12 mouse cellular contexts compared by ENCODE assay signal in the genomic region with DNA sequence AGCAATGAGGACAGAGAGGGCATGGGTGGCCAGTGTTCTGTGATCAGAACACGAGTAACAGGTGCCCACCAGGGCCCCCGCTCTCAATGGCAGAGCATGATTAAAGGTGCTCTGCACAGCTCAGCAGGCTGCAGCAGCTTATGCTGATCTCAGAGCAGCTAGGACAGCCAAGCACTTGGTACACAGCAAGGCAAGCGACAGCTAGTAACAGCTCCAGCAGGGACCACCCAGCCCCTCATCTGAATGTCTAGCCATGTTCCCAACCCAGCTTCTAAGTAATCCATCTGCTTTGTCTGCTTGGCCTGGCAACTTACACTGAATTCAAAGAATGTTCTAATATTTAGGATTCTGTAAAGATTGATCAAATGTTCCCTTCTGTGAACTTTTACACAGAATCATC.
"Had no signal": no experiment of that assay in that cellular context is flagged by ENCODE, and none has a peak within 500 bp of the region (broad histone marks: within the 10 kb centered on the region; RNA-seq: fewer than 3 reads in every experiment).

No protein-coding gene starts in this region.

- H3K9ac ChIP-seq: kidney, embryonic 15.5 days; liver, embryonic 13.5 days had no signal

- H3K4me1 ChIP-seq: kidney, embryonic 15.5 days had no signal

- H3K27ac ChIP-seq: kidney, embryonic 15.5 days; liver, embryonic 13.5 days had no signal

- DNase-seq: kidney, adult 8-10 months; kidney, postnatal 10 days; kidney, postnatal 36 days; liver, embryonic 13.5 days; lung, adult 2 months; lung, postnatal 14 days; lung, postnatal 4 days; midbrain, embryonic 14.5 days; thymus, adult 18-20 months; thymus, postnatal 36 days had no signal

- H3K4me2 ChIP-seq: kidney, embryonic 15.5 days; liver, embryonic 13.5 days; midbrain, embryonic 11.5 days had no signal

- H3K4me3 ChIP-seq: kidney, embryonic 15.5 days; liver, embryonic 13.5 days had no signal

- H3K27me3 ChIP-seq: kidney, embryonic 15.5 days; liver, embryonic 13.5 days had no signal

- H3K9me3 ChIP-seq: kidney, embryonic 15.5 days; liver, embryonic 13.5 days had no signal
